Mouse (Mus musculus) liver, embryonic 11.5 days (tissue): Measurements from ENCODE around the gene Senp8. TPM values are rescaled to one million over a fixed set of nuclear protein-coding genes. Genes with fewer than 3 reads are reported as not detected.

Experiments
- ATAC-seq: fragments of 200-750 bp; cut with Nextera tagmentation; replicated peaks from 2 replicates; pipeline ENCODE4 v1.8.0; 2017; ENCODE audit warnings: moderate number of reproducible peaks, mild to moderate bottlenecking, moderate TSS enrichment, moderate library complexity; ENCODE audit not compliant: low FRiP score
- DNase-seq: peaks from one replicate; pipeline ENCODE4 v3.0.0-alpha.2; 2017; ENCODE audit warnings: low spot score
- H3K27ac ChIP-seq: fragments of 300-500 bp; sonication (generic); 2 replicates; pipeline ENCODE4 v1.5.1; 2014; ENCODE audit warnings: mild to moderate bottlenecking, low read depth, low read length, control low read depth
- H3K27me3 ChIP-seq: fragments of 300-500 bp; sonication (generic); replicated peaks from 2 replicates; pipeline ENCODE4 v1.6.1; 2014; ENCODE audit warnings: low read length, mixed read lengths; ENCODE audit not compliant: control insufficient read depth, insufficient read depth
- H3K36me3 ChIP-seq: fragments of 300-500 bp; sonication (generic); 2 replicates; pipeline ENCODE4 v1.6.1; 2014; ENCODE audit warnings: mild to moderate bottlenecking, low read length, moderate library complexity, mixed read lengths; ENCODE audit not compliant: control insufficient read depth, insufficient read depth
- H3K4me1 ChIP-seq: fragments of 300-500 bp; sonication (generic); replicated peaks from 2 replicates; pipeline ENCODE4 v1.6.1; 2014; ENCODE audit warnings: low read length, mixed read lengths; ENCODE audit not compliant: control insufficient read depth, insufficient read depth
- H3K4me2 ChIP-seq: fragments of 300-500 bp; sonication (generic); 2 replicates; pipeline ENCODE4 v1.6.1; 2014; ENCODE audit warnings: mild to moderate bottlenecking, control low read depth, moderate library complexity
- H3K4me3 ChIP-seq: fragments of 300-500 bp; sonication (generic); 2 replicates; pipeline ENCODE4 v1.5.1; 2014; ENCODE audit warnings: low read depth, low read length, control low read depth
- H3K9ac ChIP-seq: fragments of 300-500 bp; sonication (generic); 2 replicates; pipeline ENCODE4 v1.6.1; 2014; ENCODE audit warnings: low read depth, low read length, control low read depth
- H3K9me3 ChIP-seq: fragments of 300-500 bp; sonication (generic); 2 replicates; pipeline ENCODE4 v1.6.1; 2016; ENCODE audit warnings: low read length, inconsistent platforms, mixed read lengths; ENCODE audit not compliant: control insufficient read depth
- WGBS: fragments of 180-500 bp; shearing (Covaris S2); extraction: QIAGEN DNeasy Blood & Tissue Kit; methylation state at CpG from one replicate; pipeline ENCODE4 v1.1.7; 2014; 5-methylcytosine and 5-hydroxymethylcytosine counted together
- polyA plus RNA-seq: library from polyadenylated mRNA; unstranded; fragments of >200 nt; fragmentation: Nextera tagmentation; extraction: Ambion mirVana; gene quantifications from 2 replicates; pipeline ENCODE4 v1.2.1, GENCODE M21; 2014

The Senp8 gene
- polyA plus RNA-seq, 1 experiment from 2014 or later = 10.9 TPM

DNA sequence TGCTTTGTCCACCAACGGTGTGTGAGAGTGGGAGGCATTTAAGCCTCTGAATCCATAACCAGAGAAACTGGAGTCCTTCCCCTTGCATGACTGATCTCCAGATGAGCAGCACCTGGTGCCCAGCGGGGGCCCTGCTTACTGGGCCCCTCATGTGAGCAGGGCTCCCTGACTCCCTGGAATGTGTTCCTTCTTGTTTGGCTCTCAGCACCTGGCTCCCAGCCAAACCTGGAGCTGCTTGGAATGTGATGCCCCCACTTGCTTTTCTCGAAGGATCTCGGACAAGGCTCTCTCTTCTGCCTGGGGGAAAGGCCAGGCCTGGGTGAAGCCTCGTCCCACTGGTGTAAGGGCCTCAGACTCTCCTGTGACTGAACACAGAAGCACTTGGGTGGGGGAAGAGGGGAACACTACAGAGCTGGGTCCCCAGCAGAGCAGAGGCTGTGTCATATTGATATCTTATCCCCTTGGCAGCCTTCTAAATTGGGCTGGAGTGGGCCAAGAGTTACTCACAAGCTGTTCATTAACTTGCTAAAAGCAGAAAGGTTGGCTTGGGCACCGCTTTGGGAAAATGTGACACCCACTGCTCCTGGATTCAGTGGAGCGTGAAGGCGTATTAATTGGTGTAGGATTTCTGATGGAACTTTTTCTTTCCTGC lies 26.6 kb downstream of the Senp8 start:
- no peak overlapping the region for H3K4me2 ChIP-seq
- ATAC-seq = no peak
- no peak overlapping the region for H3K27ac ChIP-seq
- H3K27me3 ChIP-seq = no peaks in the 10 kb centered on the region
- no peaks in the 10 kb centered on the region for H3K36me3 ChIP-seq
- no peak overlapping the region for H3K9ac ChIP-seq
- no peaks in the 10 kb centered on the region for H3K4me1 ChIP-seq
- DNase-seq = no peak
- no peaks in the 10 kb centered on the region for H3K9me3 ChIP-seq
- WGBS = 70% methylated on average over 8 of the region's 8 CpGs
- no peak overlapping the region for H3K4me3 ChIP-seq

DNA sequence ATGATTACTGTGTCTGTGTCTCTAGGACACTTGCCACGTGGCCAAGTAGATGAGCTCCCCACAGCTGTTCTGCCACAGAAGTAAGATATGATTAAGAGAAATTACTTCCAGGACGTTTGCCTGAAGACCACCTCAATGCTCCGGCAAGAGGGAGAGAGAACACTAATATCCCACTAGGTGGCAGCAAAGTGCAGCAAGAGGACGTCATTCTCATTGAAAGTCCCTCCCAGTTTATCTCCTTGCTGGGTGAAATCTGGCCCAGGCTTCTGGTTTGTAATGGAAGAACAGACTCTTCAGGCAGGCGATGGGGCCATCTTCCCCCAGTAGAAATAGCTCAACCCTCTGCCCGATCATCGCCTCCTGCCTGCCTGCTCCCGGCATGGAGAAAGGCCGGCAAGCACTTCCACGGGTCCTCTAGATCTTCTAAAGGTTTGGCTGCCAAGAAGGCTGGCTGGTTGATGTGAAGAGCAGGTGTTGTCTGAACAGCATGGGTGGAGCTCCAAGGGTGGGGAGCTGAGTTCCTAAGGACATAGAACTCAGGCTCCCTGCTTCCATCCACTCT lies 27.3 kb downstream of the Senp8 start:
- Histone ChIP-seq H3K4me3 (no peak overlapping the region), H3K4me2 (no peak overlapping the region; the same call in 1 of the 2 replicates), H3K27me3 (no peaks in the 10 kb centered on the region), H3K9me3 (no peaks in the 10 kb centered on the region), H3K4me1 (no peaks in the 10 kb centered on the region), H3K9ac (no peak overlapping the region), H3K27ac (no peak overlapping the region), H3K36me3 (no peaks in the 10 kb centered on the region)
- ATAC-seq (peak; percentile 34; the same call in 1 of the 2 replicates), DNase-seq (peak; percentile 58)
- 17% methylated on average over 10 of the region's 10 CpGs for WGBS

GRCm38 (mm10) chr9:59721144-59721543 lies 29.4 kb downstream of the Senp8 start:
- H3K9me3 ChIP-seq = no peaks in the 10 kb centered on the region
- H3K4me3 ChIP-seq = no peak overlapping the region
- no peaks in the 10 kb centered on the region for H3K4me1 ChIP-seq
- no peak for ATAC-seq
- H3K9ac ChIP-seq = no peak overlapping the region
- no peak for DNase-seq
- no peak overlapping the region for H3K27ac ChIP-seq
- H3K36me3 ChIP-seq = no peaks in the 10 kb centered on the region
- WGBS = 80% methylated on average over 5 of the region's 5 CpGs
- no peak overlapping the region for H3K4me2 ChIP-seq
- H3K27me3 ChIP-seq = no peaks in the 10 kb centered on the region

DNA sequence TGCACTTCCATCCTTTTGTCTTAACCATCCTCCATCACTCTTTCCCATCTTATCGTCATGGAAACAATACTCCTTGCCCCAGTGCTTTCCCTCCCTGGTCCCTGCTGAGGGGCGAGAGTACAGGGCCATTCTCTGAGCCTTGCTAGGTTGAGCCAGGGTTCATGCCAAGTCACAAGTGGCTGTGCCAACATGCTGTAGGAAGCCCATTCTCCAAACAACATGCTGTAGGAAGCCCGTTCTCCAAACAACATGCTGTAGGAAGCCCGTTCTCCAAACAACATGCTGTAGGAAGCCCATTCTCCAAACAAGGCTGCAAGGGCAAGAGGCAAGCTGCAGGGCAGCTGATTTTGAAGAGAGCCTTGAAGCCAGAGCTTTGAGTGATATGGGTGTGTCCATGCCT lies 32.3 kb downstream of the Senp8 start:
- no peak overlapping the region for H3K4me2 ChIP-seq
- H3K27me3 ChIP-seq = no peaks in the 10 kb centered on the region
- H3K4me1 ChIP-seq = no peaks in the 10 kb centered on the region
- H3K9ac ChIP-seq = no peak overlapping the region
- H3K36me3 ChIP-seq = no peaks in the 10 kb centered on the region
- no peak overlapping the region for H3K4me3 ChIP-seq
- H3K27ac ChIP-seq = no peak overlapping the region
- 84% methylated on average over 4 of the region's 4 CpGs for WGBS
- no peaks in the 10 kb centered on the region for H3K9me3 ChIP-seq
- no peak for DNase-seq
- ATAC-seq = no peak

DNA sequence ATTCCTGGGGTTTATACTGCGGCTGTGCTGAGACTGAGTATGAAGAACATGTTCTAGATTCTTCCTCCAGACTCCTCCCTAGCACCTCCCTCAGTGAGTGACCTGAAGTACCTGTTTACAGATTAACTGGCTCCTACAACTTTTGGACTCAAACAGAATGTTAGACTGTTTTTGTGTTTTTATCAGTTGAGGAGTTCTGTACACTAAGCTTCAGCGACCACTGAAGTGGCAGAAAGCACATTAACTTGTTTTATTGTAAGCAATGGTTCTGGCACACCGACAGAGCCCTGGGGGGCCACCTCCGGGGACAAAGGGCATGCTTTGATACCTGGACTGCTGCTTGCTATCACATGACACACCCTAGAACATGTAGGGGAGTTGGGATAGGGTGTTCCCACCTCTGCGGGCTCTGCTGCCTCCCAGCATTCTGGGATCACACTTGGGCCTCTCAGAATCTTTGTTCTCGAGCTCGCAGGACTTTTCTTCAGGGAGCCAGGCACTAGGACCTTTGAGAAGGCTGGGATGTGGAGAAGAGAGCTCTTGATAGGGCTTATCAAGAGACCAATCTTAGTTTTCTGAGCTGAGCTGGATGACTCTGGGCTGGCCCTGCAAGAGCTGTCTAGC lies 34.1 kb downstream of the Senp8 start:
- 67% methylated on average over 7 of the region's 7 CpGs for WGBS
- H3K9me3 ChIP-seq = no peaks in the 10 kb centered on the region
- DNase-seq = no peak
- H3K27ac ChIP-seq = no peak overlapping the region
- H3K9ac ChIP-seq = no peak overlapping the region
- H3K36me3 ChIP-seq = no peaks in the 10 kb centered on the region
- ATAC-seq = no peak
- H3K4me3 ChIP-seq = no peak overlapping the region
- no peak overlapping the region for H3K4me2 ChIP-seq
- no peaks in the 10 kb centered on the region for H3K4me1 ChIP-seq
- H3K27me3 ChIP-seq = no peaks in the 10 kb centered on the region; the same call in 1 of the 2 replicates

GRCm38 (mm10) chr9:59709225-59709624 lies 41.3 kb downstream of the Senp8 start:
- Histone ChIP-seq H3K4me3 (no peak overlapping the region), H3K9ac (no peak overlapping the region), H3K27me3 (no peaks in the 10 kb centered on the region; the same call in 1 of the 2 replicates), H3K27ac (no peak overlapping the region), H3K9me3 (no peaks in the 10 kb centered on the region), H3K4me1 (no peaks in the 10 kb centered on the region), H3K4me2 (no peak overlapping the region), H3K36me3 (no peaks in the 10 kb centered on the region)
- no peak for ATAC-seq
- 73% methylated on average over 3 of the region's 3 CpGs for WGBS
- DNase-seq = no peak

DNA sequence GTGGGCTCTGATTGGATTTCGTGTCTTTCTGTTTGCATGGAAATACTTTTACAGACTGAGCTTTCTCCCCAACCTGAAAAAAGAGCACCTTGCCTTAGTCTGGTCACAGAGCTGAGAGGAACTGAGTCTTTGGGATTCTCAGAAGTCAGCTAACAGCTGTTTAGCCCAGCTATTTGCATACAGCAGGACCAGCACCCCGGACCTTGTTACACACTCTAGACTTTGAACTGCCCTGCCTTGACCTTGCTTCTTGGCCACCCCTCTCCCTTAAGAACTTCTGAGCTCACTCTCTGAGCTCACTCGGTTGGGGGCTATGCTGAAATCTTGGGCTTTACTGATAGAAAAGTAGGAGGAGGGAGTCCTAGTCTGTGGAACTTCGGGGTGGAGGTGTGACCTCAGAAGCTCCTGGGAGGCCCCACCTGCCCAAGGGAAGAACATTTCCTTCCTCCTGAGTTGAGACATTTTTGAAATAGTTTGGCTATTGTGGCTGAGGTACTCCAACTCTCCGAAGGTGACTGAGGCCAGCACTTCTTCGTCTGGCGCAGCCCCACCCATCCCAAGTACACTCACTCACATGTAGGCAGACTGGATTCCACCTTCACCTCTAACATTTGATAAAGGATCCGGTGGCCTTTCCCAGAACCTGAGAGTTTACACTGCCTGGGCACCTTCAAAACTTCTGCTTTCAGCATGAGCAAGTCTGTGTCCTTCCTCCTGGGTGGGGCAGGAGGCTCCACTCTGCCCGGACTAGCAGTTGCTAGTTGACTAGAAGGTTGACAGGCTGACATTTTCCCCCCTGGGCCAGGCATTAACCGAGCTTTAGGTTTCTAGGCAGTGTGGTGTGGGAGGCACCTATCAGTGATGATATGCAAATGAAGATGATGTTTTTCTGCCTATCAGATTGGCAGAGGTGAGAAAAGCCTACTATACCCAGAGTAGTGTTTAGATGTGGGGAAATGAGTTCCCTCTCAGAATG lies 43.4 kb downstream of the Senp8 start:
- H3K9ac ChIP-seq = no peak overlapping the region
- no peak overlapping the region for H3K27ac ChIP-seq
- DNase-seq (no peak), ATAC-seq (no peak)
- H3K4me2 ChIP-seq = no peak overlapping the region
- H3K4me1 ChIP-seq = no peaks in the 10 kb centered on the region
- WGBS = 49% methylated on average over 10 of the region's 10 CpGs
- H3K9me3 ChIP-seq = no peaks in the 10 kb centered on the region
- H3K36me3 ChIP-seq = no peaks in the 10 kb centered on the region
- H3K4me3 ChIP-seq = no peak overlapping the region
- H3K27me3 ChIP-seq = no peaks in the 10 kb centered on the region; the same call in 1 of the 2 replicates

DNA sequence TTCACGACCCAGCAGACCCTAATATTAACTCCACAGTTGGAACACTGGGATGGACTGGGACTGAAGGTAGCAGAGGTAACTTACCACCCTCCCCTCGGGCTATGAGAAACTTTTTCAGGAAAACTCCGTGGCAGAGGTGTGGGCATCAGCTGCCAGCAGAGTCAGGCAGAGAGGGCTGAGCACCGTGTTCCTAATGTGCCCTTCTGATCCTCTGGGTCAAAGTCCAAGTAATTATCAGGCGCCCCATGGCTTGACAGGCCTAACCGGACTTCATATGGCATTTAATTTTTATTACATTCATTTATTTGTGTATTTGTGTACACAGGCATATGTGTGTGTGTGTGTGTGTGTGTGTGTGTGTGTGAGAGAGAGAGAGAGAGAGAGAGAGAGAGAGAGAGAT lies 47.4 kb downstream of the Senp8 start:
- no peak for DNase-seq
- 71% methylated on average over 6 of the region's 6 CpGs for WGBS
- ATAC-seq = no peak

More for the DNA sequence above, 47.4 kb downstream of the Senp8 start:
- H3K4me3 ChIP-seq = no peak overlapping the region
- no peak overlapping the region for H3K27ac ChIP-seq
- H3K4me2 ChIP-seq = no peak overlapping the region
- H3K4me1 ChIP-seq = no peaks in the 10 kb centered on the region
- no peaks in the 10 kb centered on the region for H3K27me3 ChIP-seq
- H3K9ac ChIP-seq = no peak overlapping the region
- no peaks in the 10 kb centered on the region for H3K36me3 ChIP-seq
- no peaks in the 10 kb centered on the region for H3K9me3 ChIP-seq
